Mouse (Mus musculus): ENCODE results near the gene Trim31.

Gene Trim31

GRCm38 (mm10) chr17:36947051-36947819 lies 49.3 kb downstream of the Trim31 start:
- DNase-seq (ENCODE audit: low spot score) = no peak

GRCm38 (mm10) chr17:36948286-36948685 lies 50.4 kb downstream of the Trim31 start:
- no peak for DNase-seq (ENCODE audit: low spot score)

GRCm38 (mm10) chr17:36949265-36949664 lies 51.3 kb downstream of the Trim31 start:
- DNase-seq (ENCODE audit: low spot score) = no peak

GRCm38 (mm10) chr17:36950981-36951947 lies 53.3 kb downstream of the Trim31 start, which contains the start of gene Ppp1r11:
Ppp1r11 (minus strand) TSS chr17:36951741.
- DNase-seq (ENCODE audit: low spot score) = peak; percentile 96

GRCm38 (mm10) chr17:36952631-36953030 lies 54.7 kb downstream of the Trim31 start:
- no peak for DNase-seq (ENCODE audit: low spot score)

GRCm38 (mm10) chr17:36953062-36953461 lies 55.1 kb downstream of the Trim31 start:
- DNase-seq (ENCODE audit: low spot score) = no peak

- peak; percentile 95 for DNase-seq (ENCODE audit: low spot score)
These were observed 60.3 kb downstream of the Trim31 start, which contains the start of the genes Znrd1 and Znrd1as for GRCm38 (mm10) chr17:36957999-36958743. Znrd1 (minus strand) TSS chr17:36958559. Znrd1as (plus strand) TSS chr17:36958592.

GRCm38 (mm10) chr17:36958884-36959283 lies 61.0 kb downstream of the Trim31 start:
- no peak for DNase-seq (ENCODE audit: low spot score)
